Mouse (Mus musculus): ENCODE data around the gene Rbbp4. TPM values are rescaled to one million over a fixed set of nuclear protein-coding genes. Genes with fewer than 3 reads are reported as not detected.
"Not testable (repeated sequence)": the region's sequence is repeated elsewhere in the genome, so short reads cannot be mapped to it uniquely, and the experiment has no call there.

The Rbbp4 gene
- total RNA-seq (2021) = 100 to 1,000 TPM; 134 to 137 TPM

DNA sequence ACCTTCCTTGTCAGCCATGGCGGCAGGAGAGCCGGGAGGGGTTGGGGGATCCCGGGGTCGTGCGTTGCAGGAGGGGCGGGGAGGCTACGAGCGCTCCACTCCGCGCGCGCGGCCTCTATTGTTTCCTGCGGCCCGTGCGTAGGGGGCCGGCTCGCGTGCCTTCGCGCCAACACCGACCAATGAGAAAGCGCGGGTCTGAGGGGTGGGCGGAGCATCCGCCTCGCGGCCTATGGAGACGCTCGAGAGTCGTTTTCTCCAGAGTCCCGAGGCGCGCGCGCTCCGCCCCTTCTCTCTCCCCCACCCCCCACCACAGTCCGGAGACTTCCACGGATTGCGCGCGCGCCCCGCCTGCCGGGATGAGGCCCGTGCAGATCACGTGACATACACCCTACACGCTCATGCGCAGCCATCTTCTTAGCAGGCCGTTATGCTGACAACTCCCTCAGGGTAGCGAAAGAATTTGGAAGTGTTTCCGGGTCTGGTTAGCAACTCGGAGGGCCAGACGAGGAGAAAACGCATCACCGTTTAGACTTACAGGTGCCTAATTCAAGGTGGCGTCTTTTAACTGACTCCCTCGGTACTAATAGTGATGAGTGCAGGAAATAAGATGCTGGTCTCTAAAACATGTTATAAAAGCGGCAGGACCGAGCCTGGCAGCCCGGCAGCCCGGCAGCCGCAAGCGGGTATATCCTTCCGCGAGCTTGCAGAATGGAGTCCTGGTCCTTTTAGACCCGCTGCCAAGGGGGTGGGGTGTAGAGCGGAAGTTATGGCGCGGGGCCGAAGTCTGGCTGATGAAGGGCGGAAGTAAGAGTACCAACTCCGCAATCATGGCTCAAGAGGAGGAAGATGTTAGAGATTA, at the start of gene Rbbp4, which contains the start of gene Zbtb8os:
Gene Rbbp4, minus strand, starts transcription at position 155 of the 859 bp plus-strand sequence.
Gene Zbtb8os, plus strand, starts transcription at position 480 of the 859 bp plus-strand sequence.
- intact Hi-C loops (cut with DNase I) = no loop called here
- DNase-seq = peak; percentile 97 to 99

DNA sequence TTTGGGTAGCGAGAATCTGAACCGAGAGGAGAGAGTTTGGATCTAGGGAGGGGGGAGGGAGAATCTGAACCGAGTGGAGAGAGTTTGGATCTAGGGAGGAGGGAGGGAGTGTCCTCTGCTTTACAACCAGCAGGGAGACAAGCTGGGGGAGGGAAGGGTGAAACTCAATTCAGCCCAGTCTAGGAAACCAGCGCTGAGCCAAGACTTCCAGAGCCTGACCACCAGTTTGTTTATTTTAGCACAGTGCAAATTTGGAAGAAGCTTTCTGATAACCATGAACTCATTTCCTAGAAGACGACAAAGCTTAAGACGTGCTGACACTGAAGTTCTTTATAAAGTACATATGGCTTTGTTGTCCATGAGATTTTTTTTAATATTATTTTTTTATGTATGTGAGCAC, 49.3 kb upstream of the Rbbp4 start:
- DNase-seq = peak; percentile 56 to 63
- intact Hi-C loops (cut with DNase I) = no loop called here

DNA sequence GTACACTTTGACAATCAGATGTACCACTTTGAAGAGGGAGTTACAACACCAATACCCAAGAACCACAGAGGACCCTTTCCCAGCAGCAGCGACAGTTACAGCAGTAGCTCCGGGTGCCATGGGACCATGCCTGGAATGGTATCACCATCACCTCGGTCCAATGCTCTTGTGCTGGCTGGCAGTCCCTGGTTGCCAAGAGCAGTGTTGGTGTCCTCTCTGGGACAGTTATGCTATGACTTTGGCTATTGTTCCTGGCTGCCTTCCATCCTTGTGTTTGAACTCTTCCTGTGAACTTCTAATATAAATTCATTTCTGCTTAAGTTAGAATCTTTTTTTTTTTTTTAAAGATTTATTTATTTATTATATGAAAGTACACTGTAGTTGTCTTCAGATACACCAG, 48.4 kb upstream of the Rbbp4 start:
- intact Hi-C loops (cut with DNase I) = no loop called here
- DNase-seq = no peak

DNA sequence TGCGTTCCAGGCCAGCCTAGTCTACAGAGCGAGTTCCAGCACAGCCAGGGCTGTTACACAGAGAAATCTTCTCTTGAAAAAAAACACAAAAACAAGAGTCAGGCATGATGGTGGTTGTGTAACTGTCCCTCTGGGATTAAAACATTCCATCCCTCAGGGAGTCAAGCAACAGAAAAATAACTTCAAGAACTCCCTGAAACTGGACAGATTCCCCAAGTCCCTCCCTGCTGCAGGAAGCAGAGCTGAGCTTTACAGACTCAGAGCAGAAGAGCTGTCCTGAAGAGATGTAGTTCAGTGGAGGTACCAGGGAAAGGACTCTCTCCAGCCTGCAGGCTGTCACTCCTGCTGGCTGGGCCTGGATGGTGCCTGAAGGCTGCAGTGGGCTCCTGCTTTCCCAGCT, 47.3 kb upstream of the Rbbp4 start:
- intact Hi-C loops (cut with DNase I) = no loop called here

DNA sequence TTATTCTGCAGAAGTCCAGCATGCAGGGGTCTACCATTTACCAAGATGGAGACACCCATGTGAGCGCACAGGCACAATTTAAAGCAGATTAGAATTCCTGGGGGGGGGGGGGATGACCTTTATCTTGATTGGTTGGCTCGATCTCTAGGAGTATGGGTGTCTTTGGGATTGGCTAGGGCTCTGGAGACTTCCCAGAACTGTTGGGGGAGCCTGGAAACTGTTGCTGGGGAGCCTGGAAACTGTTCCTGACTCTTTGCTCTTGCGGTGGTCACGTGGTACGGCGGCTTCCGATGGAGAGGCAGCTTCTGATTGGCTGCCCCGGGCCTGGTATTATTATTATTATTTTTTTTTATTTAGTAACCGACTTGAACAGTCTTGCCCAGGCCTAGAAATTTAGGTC, 46.9 kb upstream of the Rbbp4 start:
- DNase-seq = no peak
- intact Hi-C loops (cut with DNase I) = no loop called here

More for the DNA sequence above, 47.3 kb upstream of the Rbbp4 start:
- DNase-seq = peak; percentile 31 to 36

DNA sequence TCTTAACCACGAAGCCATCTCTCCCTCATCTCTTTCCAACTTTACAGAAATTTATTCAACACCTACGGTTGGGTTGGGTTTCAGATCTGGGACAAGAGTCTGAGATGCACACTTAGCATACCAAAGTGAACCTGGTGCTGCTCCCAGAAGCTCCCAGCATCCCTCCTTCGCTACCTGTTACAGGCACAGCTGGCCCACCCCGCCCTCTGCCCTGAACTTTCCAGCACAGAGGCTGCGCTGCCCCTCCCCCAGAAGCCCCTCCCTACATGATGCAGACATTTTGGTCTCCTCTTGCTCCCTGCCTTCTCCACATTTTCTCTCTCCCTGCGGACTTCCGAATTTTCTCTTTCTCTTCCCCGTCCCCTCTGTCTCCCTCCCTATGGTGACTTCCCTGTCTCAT, 46.0 kb upstream of the Rbbp4 start:
- intact Hi-C loops (cut with DNase I) = no loop called here
- DNase-seq = no peak

DNA sequence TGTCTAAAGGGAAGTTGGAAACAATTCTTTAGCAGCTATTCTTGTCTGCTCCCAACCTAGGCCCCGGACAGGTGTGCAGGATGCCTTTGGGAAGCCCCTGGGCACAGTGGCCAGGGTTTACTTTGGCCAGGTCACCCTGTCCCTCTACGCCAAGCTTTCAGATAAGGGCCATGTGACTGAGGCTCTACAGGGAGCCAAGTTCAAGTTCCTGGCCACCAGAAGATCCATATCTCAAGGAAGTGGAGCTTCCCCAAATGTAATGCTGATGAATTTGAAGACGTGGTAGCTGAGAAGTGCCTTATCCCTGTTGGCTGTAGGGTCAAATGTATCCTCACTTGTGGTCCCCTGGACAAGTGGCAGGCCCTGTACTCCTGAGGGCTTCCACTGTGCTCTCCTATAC, 44.6 kb upstream of the Rbbp4 start:
- no peak for DNase-seq
- intact Hi-C loops (cut with DNase I) = no loop called here

DNA sequence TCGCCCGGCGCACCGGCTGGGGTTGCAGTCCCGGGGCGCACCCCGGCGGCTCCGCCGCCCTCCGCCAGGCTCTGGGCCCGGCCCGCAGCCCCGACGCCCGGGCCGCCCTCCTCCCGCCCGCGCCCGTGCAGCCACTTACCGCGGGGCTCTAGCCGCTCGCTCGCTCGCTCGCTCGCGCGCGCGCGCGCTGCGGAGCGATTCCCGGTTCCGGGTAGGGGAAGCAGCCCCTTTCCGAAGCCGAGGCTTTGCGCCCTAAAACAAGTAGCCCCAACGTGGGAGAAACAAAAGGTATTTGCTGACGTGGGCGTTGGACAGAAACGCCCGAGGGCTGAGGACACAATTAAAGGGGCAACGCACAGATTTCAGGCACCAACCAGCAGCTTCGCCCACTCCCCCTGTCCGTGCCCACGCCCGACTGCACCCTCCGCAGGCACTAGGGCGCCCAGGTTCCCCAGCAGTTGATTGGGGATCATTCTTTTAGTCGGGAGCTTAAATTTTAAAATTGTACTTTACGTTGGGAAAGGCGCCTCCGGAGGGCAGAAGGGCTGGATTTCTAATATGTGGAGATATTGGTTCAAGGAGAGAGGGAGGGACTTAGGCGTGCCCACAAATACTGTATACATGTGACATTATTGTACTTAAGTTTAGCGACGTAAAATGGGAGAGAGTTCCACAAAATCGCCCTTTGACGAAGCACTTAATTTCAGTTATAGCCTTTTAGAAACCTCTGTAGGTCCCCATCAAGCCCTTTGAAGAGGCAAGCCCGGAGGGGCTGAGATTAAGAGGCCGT, 42.6 kb upstream of the Rbbp4 start, which contains the start of gene Zbtb8a:
Gene Zbtb8a, minus strand, starts transcription at position 516 of the 790 bp plus-strand sequence.
- intact Hi-C loops (cut with DNase I) = no loop called here
- DNase-seq = peak; percentile 68 to 71

DNA sequence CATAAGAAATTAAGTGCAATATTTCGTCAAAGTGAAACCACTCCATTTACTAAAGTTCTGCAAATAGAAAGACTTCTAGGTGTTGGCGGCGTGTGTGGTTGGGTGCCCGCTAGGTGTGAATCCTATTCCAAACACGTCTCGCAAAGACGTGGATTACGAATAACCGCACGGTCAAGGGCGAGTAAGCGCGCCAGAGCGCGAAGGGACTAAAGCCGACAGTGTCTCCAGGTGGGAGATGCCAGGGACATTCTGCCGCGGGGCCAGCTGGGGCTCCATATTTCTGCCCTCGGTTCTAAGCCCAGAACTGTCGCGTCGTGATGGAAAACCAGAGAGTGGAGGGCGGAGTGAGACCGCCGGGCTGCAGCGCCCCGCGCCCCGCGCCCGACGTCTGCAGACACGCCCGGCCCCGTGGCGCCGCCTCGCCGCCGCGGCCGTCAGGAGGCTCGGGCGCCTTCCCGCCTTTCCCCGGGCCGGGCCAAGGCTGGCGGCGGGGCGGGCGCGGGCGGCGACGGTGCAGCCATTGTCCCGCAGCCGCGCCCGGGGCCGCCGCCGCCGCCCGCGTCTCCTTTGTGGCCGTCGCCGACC, 41.9 kb upstream of the Rbbp4 start:
- intact Hi-C loops (cut with DNase I) = no loop called here
- peak; percentile 68 to 70 for DNase-seq

DNA sequence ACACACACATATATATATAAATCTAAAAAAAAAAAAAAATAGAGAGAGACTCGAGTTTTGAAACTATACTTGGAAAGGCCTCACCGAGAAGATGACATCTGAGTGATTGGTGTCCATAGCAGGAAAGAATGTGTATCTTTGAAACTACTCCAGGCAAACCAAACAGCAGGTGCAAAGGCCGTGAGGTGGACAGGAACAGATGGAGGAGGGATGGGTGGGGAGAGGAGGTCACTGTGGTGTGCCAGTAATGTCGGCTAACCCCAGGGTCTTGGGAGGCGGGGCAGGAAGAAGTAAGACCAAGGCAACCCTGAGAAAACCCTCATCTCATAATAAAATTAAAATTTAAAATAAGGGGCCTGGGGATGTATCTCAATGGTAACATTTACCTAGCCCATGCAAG, 40.7 kb upstream of the Rbbp4 start:
- no peak for DNase-seq
- intact Hi-C loops (cut with DNase I) = loop anchor here (2.0 kb wide), 1 partner anchor 27 kb away; no protein-coding TSS in a partner anchor

DNA sequence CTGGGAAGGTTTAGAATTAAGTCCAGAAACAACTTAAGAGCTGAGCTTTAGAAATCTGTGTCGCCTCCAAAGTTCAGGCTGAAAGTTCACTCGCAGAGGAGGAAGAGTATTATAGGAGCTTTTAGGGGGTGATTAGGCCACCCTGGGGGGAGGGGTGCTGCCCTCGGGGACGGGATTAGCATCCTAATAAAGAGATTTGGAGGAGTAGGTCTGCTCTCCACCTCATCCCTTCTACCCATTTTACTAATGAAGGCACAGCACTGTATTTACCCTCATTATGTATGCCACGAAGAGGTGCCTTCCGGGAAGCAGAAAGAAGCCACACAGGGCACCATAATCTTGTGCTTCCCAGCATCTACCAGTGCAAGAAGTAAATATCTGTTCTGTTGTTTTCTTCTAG, 39.8 kb upstream of the Rbbp4 start:
- intact Hi-C loops (cut with DNase I) = loop anchor here (2.0 kb wide), 1 partner anchor 26 kb away; no protein-coding TSS in a partner anchor
- no peak for DNase-seq

DNA sequence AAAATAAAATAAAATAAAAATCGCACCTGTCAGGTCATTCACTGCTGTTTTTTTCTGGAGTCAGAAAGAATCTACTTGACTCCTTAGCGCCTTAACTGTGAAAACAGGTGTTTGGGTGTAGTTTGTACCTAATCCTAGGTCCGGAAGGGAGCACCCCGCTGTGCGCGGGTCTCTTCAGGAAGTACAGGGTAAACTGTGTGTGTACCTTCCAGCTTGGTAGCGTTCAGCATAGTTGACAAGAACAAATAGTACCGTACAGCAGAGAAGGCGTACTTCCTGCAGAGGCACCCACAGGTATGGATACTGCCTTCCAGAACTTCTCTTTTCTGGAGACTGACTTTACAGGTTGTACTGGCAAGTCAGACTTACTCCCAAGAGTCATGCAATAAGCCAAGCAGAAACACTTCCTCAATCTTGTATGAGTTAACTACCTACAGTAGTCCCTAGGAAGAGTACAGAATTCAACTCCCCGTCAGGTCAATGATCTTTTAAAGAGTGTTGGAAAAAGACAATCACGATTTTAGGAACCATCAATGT, 39.1 kb upstream of the Rbbp4 start:
- intact Hi-C loops (cut with DNase I) = loop anchor here (2.0 kb wide), 1 partner anchor 25 kb away; no protein-coding TSS in a partner anchor
- no peak for DNase-seq

DNA sequence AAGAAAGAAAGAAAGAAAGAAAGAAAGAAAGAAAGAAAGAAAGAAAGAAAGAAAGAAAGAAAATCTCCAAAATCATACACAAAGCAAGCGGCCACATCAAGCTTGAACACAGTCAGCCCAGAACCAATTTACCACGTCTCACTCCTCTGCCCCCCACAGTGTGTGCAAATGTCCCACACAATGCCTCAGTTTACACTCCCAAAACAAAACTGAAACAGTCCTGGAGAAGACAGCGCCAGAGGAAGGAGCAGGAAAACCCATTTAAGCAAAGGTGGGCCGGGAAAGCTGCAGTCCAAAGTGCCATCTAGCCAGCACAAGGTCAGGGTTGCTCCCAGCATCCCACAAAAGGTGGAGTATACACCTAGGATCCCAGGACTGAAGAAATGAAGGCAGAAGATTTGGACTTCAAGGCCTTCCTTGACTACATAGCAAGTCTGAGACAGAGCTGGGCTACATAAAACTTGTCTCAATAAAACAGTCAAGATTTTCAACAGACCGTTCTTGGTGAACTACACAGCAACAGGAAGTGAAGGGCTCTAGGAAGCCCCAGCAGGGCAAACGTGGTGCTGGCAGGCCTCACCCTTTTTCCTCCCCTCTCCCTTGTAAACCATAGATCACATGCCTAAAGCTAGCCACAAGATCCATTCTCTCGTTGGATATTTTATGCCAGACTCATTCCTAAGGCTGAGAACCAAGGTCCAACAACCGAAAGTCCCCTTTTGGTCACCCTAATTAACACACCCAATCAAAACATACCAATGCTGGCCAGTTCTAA, 38.2 kb upstream of the Rbbp4 start:
- intact Hi-C loops (cut with DNase I) = no loop called here
- DNase-seq = no peak

DNA sequence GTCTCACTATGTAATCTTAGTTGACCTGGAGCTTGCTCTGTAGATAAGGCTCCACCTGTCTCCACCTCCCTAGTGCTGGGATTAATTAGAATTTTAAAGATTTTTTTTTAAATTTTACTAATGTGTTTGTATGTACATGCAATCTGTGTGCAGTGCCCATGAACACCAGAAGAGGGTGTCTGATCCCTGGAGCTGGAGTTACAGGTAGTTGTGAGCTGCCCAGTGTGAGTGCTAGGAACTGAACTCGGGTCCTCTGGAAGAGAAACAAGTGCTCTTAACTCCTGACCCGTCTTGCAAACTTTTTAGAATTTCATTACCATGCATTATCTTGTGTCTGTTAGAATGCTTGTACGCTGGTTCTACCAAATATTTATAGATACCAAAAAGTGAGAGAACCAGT, 36.2 kb upstream of the Rbbp4 start:
- intact Hi-C loops (cut with DNase I) = no loop called here
- no peak for DNase-seq

DNA sequence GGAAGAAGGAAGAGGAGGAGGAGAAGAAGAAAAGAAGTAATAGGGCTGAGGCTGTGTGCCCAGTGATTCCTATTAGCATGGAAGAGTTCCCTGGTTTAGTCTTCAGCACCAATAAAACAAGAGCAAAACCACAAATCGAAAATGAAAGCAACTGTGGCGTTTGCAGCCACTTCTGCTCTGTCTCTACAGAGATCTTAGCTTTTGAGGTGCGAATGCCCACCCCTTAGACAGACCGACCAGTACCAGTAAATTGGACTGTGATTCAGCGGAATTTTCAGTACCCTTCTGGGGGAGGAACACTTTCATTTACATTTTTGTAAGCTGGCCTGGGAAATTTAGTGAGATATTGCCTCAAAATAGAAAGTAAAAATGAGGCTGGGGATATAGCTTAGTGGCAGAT, 30.1 kb upstream of the Rbbp4 start:
- no peak for DNase-seq
- intact Hi-C loops (cut with DNase I) = no loop called here

DNA sequence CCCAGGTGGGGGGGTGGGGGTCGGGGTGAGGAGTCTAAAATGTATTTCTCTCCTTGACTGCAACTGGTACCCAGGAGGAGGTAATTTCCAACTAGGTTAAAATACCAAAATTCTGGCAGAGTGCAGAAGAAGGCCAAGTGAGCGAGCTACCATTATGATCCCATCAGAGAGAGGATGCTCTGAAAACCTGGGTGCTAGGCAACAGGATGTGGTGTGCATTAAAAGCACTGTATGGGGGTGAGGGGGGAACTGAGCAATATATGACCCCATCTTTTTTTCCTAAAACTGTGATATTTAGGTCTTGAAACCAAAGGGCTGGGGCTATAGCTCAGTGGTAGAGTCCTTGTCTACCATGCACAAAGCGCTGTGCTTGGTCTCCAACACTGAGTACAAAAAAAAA, 29.2 kb upstream of the Rbbp4 start:
- intact Hi-C loops (cut with DNase I) = no loop called here
- DNase-seq = no peak

DNA sequence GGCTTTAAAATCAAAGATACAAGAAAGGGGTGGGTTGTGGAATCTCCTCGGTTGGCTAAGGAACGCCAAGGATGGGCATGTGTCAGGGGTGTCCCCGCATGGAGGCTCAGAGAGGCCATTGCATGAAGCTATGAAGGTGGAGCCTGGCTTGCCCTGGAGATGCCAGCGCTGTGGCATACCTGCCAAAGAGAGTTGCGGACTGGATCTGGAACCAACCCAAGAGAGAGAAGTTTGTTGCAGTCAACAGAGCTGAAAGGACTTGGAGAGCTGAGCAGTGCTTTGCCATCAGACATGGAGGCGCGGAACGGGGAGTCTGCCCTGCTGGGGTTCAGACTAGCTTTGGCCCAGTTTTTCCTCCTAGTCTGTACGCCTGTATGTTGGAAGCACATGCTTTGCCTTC, 28.3 kb upstream of the Rbbp4 start:
- peak in 1 of 2 experiments; percentile 27 for DNase-seq
- intact Hi-C loops (cut with DNase I) = no loop called here

DNA sequence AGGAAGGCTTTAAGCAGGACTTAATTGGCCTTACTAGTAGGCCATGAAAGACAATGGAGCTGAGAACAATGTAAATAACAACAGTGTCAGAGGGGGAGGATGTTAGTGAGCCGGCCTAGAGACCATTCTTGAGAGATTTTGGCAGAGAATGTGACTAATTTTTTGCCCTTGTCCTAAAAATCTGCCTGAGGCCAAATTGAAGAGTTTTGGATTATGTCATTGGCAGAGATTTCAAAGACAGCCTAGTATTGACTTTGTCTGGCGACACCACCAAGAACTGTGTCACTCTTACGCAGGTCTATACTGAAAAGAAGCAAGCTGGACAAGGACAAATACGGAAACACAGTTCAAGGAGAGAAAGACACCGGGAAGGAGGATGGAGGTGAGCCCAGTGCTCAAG, 27.6 kb upstream of the Rbbp4 start:
- no peak for DNase-seq
- intact Hi-C loops (cut with DNase I) = no loop called here

DNA sequence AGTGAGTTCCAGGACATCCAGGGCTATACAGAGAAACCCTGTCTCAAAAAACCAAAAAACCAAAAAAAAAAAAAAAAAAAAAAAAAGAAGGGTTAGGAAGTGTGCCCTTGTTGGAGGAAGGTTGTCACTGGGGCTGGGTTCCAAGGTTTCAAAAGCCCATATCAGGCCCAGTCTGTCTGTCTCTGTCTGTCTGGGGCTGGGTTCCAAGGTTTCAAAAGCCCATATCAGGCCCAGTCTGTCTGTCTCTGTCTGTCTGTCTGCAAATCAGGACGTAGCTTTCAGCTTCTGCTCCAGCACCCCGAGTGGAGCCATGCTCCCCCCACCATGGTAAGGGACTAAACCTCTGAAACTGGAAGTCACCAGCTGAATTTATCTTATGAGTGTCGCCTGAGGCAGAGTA, 27.1 kb upstream of the Rbbp4 start:
- intact Hi-C loops (cut with DNase I); DNase-seq: not testable (repeated sequence)

DNA sequence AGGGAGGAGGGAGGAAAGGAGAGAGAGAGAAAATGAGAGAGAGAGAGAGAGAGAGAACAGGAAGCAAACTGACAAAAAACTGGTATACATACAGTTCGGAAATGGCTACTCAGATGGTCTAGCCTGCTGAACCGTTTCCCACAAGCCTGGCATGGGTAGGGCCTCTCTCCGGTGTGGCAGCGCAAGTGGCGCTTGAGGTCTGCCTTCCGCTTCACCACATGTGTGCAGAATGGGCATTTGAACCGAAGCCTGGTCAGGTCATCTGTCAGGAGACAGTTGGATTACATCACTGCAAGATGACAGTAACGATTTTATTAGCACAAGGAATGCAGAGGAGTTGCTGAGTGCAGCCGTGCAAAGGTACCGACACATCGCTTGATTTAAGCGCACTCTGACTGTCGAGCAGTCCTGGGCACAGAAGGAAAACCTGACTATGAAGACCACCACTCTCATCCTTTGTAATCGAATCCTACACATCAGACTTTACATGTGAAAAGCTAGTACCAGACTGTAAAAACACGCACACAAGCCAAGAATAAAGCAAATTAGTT, 22.5 kb upstream of the Rbbp4 start:
- no peak for DNase-seq
- intact Hi-C loops (cut with DNase I) = no loop called here
